Mouse (Mus musculus) G1E-ER4 (cell line): ENCODE results near the gene Swap70. TPM values are rescaled to one million over a fixed set of nuclear protein-coding genes. Genes with fewer than 3 reads are reported as not detected.

Experiments
- GATA1 ChIP-seq: IDR thresholded peaks from one replicate; pipeline ENCODE4 v1.8.0; 2012; ENCODE audit warnings: low read length, inconsistent platforms
- polyA plus RNA-seq: library from polyadenylated mRNA; stranded (reverse); fragments of >175 nt; gene quantifications from 2 replicates; pipeline ENCODE4 v1.2.3, GENCODE M21; 2012

The Swap70 gene
- polyA plus RNA-seq, 1 experiment, result 23.3 TPM

DNA sequence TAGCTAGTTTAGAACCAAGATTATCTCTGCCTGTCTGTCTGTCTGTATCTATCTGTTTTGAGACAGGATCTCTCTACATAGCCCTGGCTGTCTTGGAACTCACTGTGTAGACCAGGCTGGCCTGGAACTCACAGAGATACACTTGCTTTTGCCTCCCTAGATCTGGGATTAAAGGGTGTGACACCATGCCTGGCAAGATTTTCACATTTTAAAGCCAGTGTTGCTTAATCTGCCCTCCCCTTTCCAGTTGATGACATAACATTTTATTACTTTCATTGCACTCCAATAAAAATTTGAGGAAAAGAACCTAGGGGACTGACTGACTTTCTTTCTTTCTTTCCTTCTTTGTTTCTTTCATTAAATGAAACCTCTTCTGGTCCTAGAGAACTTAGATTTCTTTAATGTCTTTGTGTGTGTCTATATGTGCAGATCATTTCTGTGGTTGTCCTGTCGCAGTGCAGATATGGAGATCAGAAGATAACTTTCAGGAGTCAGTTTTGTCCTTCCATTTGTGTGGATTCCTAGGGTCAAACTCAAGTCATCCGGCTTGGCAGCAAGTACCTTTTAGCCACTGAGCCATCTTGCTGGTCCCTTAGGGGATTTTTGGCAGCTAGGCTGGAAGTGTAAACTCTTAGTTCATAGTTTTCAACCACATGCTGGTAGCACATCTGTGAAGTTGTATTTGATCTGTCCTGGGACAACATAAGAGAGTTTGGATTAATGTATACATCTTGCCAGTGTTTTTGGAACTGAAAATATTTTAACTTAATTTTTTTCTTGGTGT lies 2.4 kb downstream of the Swap70 start:
- TF ChIP-seq GATA1, result no peak

DNA sequence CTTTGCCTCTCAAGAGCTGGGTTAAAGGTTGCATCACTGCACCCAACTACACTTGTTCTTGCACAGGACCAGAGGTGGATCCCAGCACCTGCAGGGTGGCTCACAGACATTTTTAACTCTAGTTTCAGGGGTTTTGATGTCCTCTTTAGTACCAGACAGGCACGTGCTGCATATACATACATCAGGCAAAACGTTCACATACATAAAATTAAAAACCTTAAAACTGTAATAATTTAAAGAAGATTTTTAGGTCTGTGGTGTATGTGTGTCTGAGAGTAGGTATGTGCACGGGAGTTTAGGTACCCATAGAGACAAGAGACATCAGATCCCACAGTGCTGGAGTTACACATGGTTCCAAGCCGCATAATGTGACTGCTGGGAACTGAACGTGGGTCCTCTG lies 5.0 kb downstream of the Swap70 start:
- no peak for TF ChIP-seq GATA1

DNA sequence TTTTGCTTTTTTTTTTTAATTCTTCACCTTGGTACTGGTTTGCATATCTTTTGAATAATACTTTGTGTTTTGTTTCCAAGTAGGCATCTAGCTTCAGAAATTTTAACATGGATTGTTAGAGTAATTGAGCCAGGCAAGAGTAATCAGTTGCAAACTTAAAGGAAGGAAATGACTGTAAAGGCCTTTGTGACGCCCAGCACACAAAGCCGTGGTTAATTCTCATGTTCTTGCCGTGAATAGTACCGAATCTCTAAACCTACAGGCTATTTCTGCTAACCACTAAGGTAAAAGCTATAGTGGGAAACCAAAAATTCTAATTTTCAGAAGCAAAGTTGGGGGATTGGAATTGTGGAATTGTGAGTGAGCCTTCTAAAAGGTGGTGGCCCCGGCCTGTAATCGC lies 8.5 kb downstream of the Swap70 start:
- TF ChIP-seq GATA1, result no peak

DNA sequence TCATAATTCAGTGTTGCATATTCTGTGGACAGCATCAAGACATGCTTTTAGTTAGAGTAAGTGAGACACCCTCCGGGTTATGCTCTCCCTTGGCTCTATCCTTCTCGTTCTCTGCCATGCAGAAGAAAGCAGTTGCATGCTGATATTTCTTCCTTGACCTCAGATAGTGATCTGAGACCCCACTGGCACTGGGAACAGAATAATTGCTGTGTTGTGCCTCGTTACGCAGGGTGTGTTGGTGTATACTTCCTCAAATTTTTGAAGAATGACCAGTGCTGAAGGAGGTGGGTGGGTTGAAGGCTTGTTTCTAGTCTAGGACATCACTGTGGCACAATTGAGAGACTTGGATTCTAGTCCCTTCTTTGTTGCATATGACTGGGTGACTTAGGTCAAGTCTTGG lies 14.6 kb downstream of the Swap70 start:
- no peak for TF ChIP-seq GATA1

DNA sequence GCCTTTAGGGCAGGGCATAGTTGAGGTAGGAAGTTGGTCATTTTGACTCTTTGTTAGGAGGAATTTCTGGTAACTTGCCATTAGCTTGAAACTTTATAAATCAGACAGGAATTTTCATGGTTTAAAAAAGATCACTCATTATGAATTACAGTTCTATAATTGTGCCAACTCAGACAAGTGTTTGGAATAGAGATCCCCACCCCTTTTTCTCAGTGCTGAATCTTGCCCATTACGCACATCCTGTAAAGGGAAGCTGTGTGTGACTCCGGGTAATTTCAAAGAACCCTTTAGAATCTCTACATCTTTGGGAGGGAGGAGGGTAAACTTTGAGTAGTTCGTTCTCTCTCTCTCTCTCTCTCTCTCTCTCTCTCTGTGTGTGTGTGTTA lies 15.9 kb downstream of the Swap70 start:
- no peak for TF ChIP-seq GATA1

DNA sequence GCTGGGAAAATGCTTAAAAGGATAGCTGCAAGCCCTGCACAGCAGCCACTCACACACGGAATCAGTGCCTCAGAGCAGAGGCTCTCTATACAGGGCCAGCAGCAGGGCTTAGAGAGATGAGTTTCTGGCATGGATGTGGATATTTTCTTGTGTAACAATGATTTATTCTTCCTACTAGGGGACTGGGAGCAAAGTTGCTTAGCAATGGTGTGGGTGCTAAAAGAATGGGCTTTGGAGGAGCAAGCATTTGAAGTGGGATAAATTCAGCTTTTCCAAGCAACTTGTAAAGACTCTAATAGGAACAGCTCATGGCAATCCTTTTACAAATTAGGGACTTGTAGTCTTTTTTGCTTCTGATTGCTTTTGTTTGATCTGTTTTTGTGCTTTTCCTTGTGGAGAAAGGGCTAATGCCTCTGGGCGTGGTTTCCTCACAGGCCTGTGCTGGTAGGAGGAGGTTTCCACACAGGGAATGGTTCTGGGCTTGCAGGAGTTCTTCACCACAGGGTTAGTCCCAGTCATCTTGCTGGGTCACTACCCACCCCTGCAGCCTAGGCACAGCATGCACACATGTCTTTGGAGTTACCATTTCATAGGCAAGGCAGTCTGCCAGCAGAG lies 16.4 kb downstream of the Swap70 start:
- TF ChIP-seq GATA1, result no peak

DNA sequence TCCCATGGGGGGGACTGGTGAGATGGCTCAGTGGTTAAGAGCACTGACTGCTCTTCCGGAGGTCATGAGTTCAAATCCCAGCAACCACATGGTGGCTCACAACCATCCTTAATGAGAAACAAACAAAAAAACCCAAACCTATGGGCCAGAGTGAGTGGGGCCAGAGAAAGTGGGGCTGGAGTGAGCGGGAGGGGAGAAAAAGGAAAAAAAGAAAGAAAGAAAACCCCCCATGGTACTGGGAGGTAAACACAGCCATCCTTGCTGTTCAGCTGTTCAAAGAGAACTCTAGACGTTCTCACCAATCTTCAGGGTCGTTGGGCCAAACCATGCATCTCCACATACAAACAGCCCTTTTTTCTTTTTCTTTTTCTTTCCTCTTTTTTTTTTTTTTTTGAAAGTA lies 18.1 kb downstream of the Swap70 start:
- no peak for TF ChIP-seq GATA1

DNA sequence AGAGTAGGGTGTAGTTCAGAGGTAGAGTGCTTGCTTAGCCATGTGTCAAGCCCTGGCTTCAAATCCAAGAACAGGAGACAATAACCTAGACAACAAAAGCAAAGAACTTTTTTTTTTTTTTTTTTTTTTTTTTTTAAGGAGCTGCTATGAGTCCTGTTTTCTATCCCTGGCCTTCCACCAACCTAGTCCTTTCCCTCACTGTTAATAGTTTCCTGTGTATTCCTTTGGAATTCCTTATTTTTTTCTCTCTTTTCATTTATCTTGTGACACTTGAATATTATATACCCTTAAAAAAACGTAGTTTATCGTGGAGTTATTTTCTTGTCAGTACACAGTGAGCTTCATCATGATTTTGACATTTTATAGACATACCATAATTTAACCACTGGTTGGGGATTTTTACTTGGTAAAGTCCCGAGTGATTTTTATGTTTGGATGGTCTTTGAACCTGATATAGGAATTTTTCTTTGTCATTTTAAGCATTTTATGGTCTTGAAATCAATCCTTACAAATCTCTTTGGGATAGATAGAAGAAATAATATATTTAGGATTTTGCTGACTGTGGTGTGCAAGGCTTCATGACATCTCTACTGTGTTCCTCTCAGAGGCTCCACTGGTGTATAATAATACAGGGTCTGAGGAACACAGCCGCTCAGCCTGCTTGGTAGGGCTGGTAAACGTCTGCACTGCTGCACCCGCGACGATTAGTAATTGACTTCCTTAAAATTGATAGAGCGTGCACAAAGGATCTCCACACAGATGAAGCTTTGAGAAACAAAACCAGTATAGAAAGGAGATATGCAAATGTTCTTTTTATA lies 20.2 kb downstream of the Swap70 start:
- TF ChIP-seq GATA1, result no peak

DNA sequence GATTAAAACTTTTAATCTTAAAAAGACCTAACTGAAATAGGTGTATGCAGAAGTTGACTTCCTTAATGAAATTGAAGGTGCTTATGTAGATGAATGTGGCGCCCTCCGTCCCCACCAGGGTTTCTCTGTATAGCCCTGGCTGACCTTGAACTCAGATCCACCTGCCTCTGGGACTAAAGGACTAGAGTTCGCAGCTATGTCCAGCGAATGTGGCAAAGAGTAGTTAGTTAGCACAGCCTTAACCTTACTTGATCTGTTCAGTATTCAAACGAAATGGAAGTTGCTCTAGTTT lies 20.7 kb downstream of the Swap70 start:
- no peak for TF ChIP-seq GATA1

DNA sequence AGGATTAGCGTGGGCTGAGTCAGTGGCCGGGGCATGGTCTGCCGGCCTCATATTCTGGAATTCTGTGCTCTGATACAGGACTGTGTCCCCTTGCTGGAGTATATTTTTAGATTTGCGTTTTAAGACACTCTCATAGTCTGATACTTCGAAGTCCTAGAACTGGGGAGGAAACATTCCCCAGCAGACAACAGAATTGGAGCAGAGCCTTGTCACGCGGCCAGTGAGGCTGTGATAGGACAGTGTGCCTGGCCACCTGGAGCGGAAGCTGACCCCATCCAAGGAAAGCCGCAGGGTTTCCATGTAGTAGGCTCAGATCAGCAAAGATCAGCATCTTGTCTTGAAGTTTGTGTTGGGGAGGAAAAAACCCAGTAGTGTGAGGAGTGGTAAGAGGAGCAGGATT lies 23.6 kb downstream of the Swap70 start:
- TF ChIP-seq GATA1, result no peak

DNA sequence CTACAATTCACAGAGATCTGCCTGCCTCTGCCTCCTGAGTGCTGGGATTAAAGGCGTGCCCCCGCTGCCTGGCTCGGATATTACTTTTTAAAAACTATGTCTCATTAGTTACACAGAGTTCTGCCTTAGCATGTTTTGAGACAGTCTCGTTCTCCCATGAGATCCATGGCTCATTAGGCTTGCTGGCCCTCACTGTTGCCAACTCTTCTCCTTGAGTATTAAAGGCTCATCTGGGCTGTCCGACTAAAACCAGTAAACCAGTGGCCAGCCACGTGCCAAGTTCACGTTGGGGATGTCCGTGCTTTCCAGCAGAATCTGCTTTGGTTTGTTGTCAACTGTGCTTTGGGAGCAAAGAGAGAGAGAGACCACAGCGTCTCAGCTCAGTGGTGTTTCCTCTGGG lies 25.0 kb downstream of the Swap70 start:
- no peak for TF ChIP-seq GATA1

DNA sequence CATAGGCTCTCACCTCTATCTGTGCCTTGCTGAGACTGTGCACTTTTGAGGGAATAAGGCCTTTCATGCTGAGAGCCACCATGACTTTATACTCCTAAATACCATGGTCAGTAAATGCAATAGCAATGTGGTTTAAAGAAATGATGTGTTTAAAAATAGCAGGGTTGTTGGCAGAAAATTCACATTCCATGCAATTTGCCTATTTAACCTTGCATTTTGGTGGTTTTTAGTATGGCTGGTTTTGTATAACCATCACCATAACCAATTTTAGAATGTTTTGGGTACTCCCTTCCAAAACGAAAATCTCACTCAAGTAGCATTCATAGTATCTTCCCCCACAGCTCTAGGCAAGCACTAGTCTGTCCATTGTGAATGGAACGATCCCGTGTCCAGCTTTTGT lies 26.3 kb downstream of the Swap70 start:
- TF ChIP-seq GATA1, result no peak

DNA sequence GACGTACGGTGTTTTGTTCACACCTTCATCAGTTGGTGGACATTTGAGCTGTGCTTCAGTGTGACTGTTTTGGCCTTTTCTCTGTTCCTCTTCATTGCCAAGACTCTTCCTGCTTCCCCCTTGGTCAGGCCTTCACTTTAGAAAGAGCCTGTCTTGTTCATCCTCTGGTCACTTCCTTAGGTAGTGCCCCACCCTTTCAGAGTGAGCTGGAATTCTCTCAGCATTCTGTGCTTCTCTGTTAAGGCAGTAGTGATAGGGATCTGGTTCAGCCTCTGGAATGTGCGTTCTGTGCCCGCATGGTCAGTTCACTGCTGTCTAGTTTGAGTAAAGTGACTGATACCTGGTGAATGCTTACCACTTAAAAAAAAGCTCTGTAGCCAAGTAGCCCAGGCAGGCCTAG lies 27.2 kb downstream of the Swap70 start:
- TF ChIP-seq GATA1, result no peak

DNA sequence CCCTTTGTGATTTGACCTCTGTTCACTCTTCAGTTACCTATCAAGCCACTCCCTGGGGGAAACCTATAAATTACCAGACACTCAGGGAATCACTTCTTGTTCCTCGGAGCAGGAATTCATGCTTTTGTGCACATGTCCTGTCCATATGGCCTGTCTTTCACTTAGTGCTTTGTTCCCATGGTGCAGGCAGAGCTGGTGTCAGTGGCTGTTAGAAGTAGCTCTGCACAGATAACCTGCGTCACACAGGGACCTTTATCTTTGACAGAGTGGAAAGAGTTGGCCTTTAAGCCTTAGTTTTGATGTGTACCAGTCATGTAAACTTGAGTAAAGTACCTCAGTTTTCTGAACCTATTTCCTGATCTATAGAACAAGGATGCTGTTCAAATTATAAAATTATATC lies 32.4 kb downstream of the Swap70 start:
- no peak for TF ChIP-seq GATA1

DNA sequence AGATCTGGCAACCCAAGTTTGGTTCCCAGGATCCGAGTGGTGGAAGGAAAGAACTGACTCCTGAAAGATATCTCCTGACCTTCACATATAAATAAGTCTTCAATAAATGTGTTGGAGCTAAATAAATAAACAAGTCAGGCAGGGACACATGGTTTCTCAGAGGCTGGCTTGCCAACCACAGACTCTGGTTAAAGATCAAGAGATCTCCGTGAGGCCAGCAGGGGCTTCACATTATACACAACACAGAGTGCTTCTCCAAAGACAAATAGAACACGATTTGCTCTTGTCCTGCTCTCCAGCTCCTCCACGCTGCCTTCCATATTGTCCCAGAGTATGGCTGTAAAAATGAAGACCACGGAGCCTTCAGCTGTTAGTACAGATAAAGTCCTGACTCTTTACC lies 32.9 kb downstream of the Swap70 start:
- no peak for TF ChIP-seq GATA1

DNA sequence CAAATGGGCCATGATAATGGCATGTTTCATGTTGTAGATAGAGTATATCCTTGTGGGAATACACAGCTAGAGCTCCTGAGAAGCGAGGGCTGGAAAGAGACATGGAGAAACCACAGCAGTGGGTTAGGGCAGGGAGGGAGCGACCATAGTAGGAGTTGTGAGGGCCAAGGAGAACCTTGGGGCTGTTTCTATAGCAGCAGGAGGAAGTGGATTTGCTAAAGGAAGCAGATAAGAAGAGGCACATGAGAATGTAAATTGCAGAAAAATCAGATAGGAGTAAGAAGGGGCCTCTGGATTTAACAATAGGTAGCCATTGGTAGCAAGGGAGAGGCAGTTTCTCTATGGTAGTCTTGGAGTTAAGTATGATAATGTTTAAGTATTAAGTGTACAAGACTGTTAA lies 35.5 kb downstream of the Swap70 start:
- no peak for TF ChIP-seq GATA1
